Mouse (Mus musculus): ENCODE measurements around the gene Efhd2.

Gene Efhd2

GRCm38 (mm10) chr4:141874601-141875460 lies at the start of gene Efhd2:
Gene Efhd2 (minus strand): TSS chr4:141874920.
- no peak for DNase-seq (ENCODE audit: low read depth, low spot score)

GRCm38 (mm10) chr4:141923961-141924360 lies 49.2 kb upstream of the Efhd2 start:
- no peak for DNase-seq (ENCODE audit: low read depth, low spot score)

- no peak for DNase-seq (ENCODE audit: low read depth, low spot score)
Measured at GRCm38 (mm10) chr4:141920391-141920790, 45.7 kb upstream of the Efhd2 start.

- no peak for DNase-seq (ENCODE audit: low read depth, low spot score)
Measured at GRCm38 (mm10) chr4:141917735-141918419, 43.2 kb upstream of the Efhd2 start.

- DNase-seq (ENCODE audit: low read depth, low spot score) = no peak
Measured at GRCm38 (mm10) chr4:141914040-141914439, 39.3 kb upstream of the Efhd2 start.

- no peak for DNase-seq (ENCODE audit: low read depth, low spot score)
Measured at GRCm38 (mm10) chr4:141913201-141913993, 38.7 kb upstream of the Efhd2 start.

GRCm38 (mm10) chr4:141904710-141905109 lies 30.0 kb upstream of the Efhd2 start:
- no peak for DNase-seq (ENCODE audit: low read depth, low spot score)

GRCm38 (mm10) chr4:141902479-141902858 lies 27.7 kb upstream of the Efhd2 start:
- DNase-seq (ENCODE audit: low read depth, low spot score) = no peak

GRCm38 (mm10) chr4:141901711-141902478 lies 27.2 kb upstream of the Efhd2 start:
- no peak for DNase-seq (ENCODE audit: low read depth, low spot score)

GRCm38 (mm10) chr4:141900421-141900820 lies 25.7 kb upstream of the Efhd2 start:
- no peak for DNase-seq (ENCODE audit: low read depth, low spot score)

- no peak for DNase-seq (ENCODE audit: low read depth, low spot score)
Measured at GRCm38 (mm10) chr4:141899936-141900335, 25.2 kb upstream of the Efhd2 start.

GRCm38 (mm10) chr4:141898905-141899304 lies 24.2 kb upstream of the Efhd2 start:
- no peak for DNase-seq (ENCODE audit: low read depth, low spot score)

- DNase-seq (ENCODE audit: low read depth, low spot score) = no peak
Measured at GRCm38 (mm10) chr4:141897838-141898237, 23.1 kb upstream of the Efhd2 start.

- DNase-seq (ENCODE audit: low read depth, low spot score) = no peak
Measured at GRCm38 (mm10) chr4:141897225-141897624, 22.5 kb upstream of the Efhd2 start.

GRCm38 (mm10) chr4:141895772-141896171 lies 21.1 kb upstream of the Efhd2 start:
- DNase-seq (ENCODE audit: low read depth, low spot score) = peak; percentile 72

GRCm38 (mm10) chr4:141893157-141893784 lies 18.6 kb upstream of the Efhd2 start:
- no peak for DNase-seq (ENCODE audit: low read depth, low spot score)

- no peak for DNase-seq (ENCODE audit: low read depth, low spot score)
Measured at GRCm38 (mm10) chr4:141886385-141886968, 11.8 kb upstream of the Efhd2 start.

GRCm38 (mm10) chr4:141885451-141885850 lies 10.7 kb upstream of the Efhd2 start:
- DNase-seq (ENCODE audit: low read depth, low spot score) = peak; percentile 94

- no peak for DNase-seq (ENCODE audit: low read depth, low spot score)
Measured at GRCm38 (mm10) chr4:141882858-141883257, 8.1 kb upstream of the Efhd2 start.

- DNase-seq (ENCODE audit: low read depth, low spot score) = no peak
Measured at GRCm38 (mm10) chr4:141881950-141882349, 7.2 kb upstream of the Efhd2 start.

Measured in telencephalon, adult 2 months (tissue).